Mouse (Mus musculus) E14TG2a.4 (cell line): ENCODE measurements around the gene Fam208b.

Source experiments
- H3K27me3 ChIP-seq: 2 replicates; pipeline ENCODE4 v1.6.1; 2014; ENCODE audit warnings: low read length, control low read depth; ENCODE audit not compliant: insufficient read depth
- H3K36me3 ChIP-seq: 2 replicates; pipeline ENCODE4 v1.6.1; 2014; ENCODE audit warnings: low read length, control low read depth; ENCODE audit not compliant: insufficient read depth
- H3K4me1 ChIP-seq: replicated peaks from 2 replicates; pipeline ENCODE4 v1.6.1; 2014; ENCODE audit warnings: low read depth, low read length, control low read depth
- H3K4me3 ChIP-seq: replicated peaks from 2 replicates; pipeline ENCODE4 v1.5.1; 2014; ENCODE audit warnings: mild to moderate bottlenecking, low read length
- H3K9me3 ChIP-seq: 2 replicates; pipeline ENCODE4 v1.6.1; 2014; ENCODE audit warnings: low read length, control low read depth
- CTCF ChIP-seq: conservative IDR thresholded peaks from 2 replicates; pipeline ENCODE4 v1.5.1; 2014; ENCODE audit warnings: low read length
- NANOG ChIP-seq: IDR thresholded peaks from 2 replicates; pipeline ENCODE4 v1.6.1; 2014; ENCODE audit warnings: borderline replicate concordance, low read length, mixed read lengths
- POU5F1 ChIP-seq: IDR thresholded peaks from 2 replicates; pipeline ENCODE4 v1.6.1; 2014; ENCODE audit warnings: low read length, borderline replicate concordance

The Fam208b gene

GRCm38 (mm10) chr13:3609780-3610117 is 1.2 kb downstream of the Fam208b start:
- TF ChIP-seq POU5F1 (no peak), NANOG (no peak), CTCF (no peak)
- Histone ChIP-seq H3K4me3 (peak overlapping the region; percentile 88), H3K36me3 (no peaks in the 10 kb centered on the region), H3K9me3 (peaks cover 37% of the 10 kb centered on the region), H3K4me1 (0 out of 2 replicates have a peak, but pooled peaks cover 3% of the 10 kb centered on the region), H3K27me3 (peaks cover 8% of the 10 kb centered on the region)

GRCm38 (mm10) chr13:3596232-3596631 is 14.7 kb downstream of the Fam208b start:
- Histone ChIP-seq H3K4me3 (no peak overlapping the region), H3K9me3 (no peaks in the 10 kb centered on the region), H3K27me3 (no peaks in the 10 kb centered on the region), H3K36me3 (peaks cover 51% of the 10 kb centered on the region), H3K4me1 (no peaks in the 10 kb centered on the region)
- TF ChIP-seq POU5F1 (no peak), CTCF (no peak), NANOG (no peak)

GRCm38 (mm10) chr13:3594311-3594710 is 16.6 kb downstream of the Fam208b start:
- H3K4me1 ChIP-seq, result no peaks in the 10 kb centered on the region
- peaks cover 55% of the 10 kb centered on the region for H3K36me3 ChIP-seq
- no peaks in the 10 kb centered on the region for H3K27me3 ChIP-seq
- TF ChIP-seq NANOG, result no peak
- no peak for TF ChIP-seq POU5F1
- TF ChIP-seq CTCF, result no peak
- no peak overlapping the region for H3K4me3 ChIP-seq
- no peaks in the 10 kb centered on the region for H3K9me3 ChIP-seq

GRCm38 (mm10) chr13:3590789-3591188 is 20.1 kb downstream of the Fam208b start:
- Histone ChIP-seq H3K27me3 (no peaks in the 10 kb centered on the region), H3K36me3 (peaks cover 56% of the 10 kb centered on the region), H3K9me3 (no peaks in the 10 kb centered on the region), H3K4me3 (no peak overlapping the region), H3K4me1 (no peaks in the 10 kb centered on the region)
- TF ChIP-seq CTCF (peak; percentile 14; the same call in 1 of the 2 replicates), NANOG (no peak)

GRCm38 (mm10) chr13:3563953-3564352 is 47.0 kb downstream of the Fam208b start:
- Histone ChIP-seq H3K27me3 (no peaks in the 10 kb centered on the region), H3K9me3 (no peaks in the 10 kb centered on the region), H3K4me3 (no peak overlapping the region), H3K4me1 (no peaks in the 10 kb centered on the region), H3K36me3 (peaks cover 93% of the 10 kb centered on the region)
- TF ChIP-seq CTCF (no peak), POU5F1 (no peak), NANOG (no peak)

- Histone ChIP-seq H3K36me3 (peaks cover 93% of the 10 kb centered on the region), H3K27me3 (no peaks in the 10 kb centered on the region), H3K9me3 (no peaks in the 10 kb centered on the region), H3K4me1 (no peaks in the 10 kb centered on the region), H3K4me3 (no peak overlapping the region)
- TF ChIP-seq POU5F1 (no peak), NANOG (no peak), CTCF (no peak)
Observed at GRCm38 (mm10) chr13:3563130-3563529, 47.8 kb downstream of the Fam208b start.

- no peaks in the 10 kb centered on the region for H3K27me3 ChIP-seq
- peaks cover 96% of the 10 kb centered on the region for H3K36me3 ChIP-seq
- H3K4me3 ChIP-seq, result no peak overlapping the region
- H3K9me3 ChIP-seq, result peaks cover 53% of the 10 kb centered on the region
- peaks cover 51% of the 10 kb centered on the region for H3K4me1 ChIP-seq
- TF ChIP-seq NANOG (no peak), CTCF (no peak), POU5F1 (no peak)
Observed at GRCm38 (mm10) chr13:3547856-3548255, 63.1 kb downstream of the Fam208b start.

- Histone ChIP-seq H3K4me1 (peaks cover 55% of the 10 kb centered on the region), H3K4me3 (no peak overlapping the region), H3K9me3 (peaks cover 48% of the 10 kb centered on the region), H3K27me3 (no peaks in the 10 kb centered on the region), H3K36me3 (peaks cover 96% of the 10 kb centered on the region)
- TF ChIP-seq NANOG (no peak), CTCF (no peak), POU5F1 (no peak)
Observed at GRCm38 (mm10) chr13:3547410-3547809, 63.5 kb downstream of the Fam208b start.

GRCm38 (mm10) chr13:3544925-3545324 is 66.0 kb downstream of the Fam208b start:
- Histone ChIP-seq H3K9me3 (peaks cover 28% of the 10 kb centered on the region), H3K36me3 (peaks cover 94% of the 10 kb centered on the region), H3K27me3 (no peaks in the 10 kb centered on the region), H3K4me1 (peaks cover 79% of the 10 kb centered on the region), H3K4me3 (no peak overlapping the region)
- TF ChIP-seq CTCF, result no peak
- TF ChIP-seq POU5F1, result no peak
- TF ChIP-seq NANOG, result no peak
